Mouse (Mus musculus) lung, embryonic 15.5 days (tissue): ENCODE measurements around the gene Plcb4. TPM values are rescaled to one million over a fixed set of nuclear protein-coding genes. Genes with fewer than 3 reads are reported as not detected.

Experiments used
- ATAC-seq: fragments of 200-750 bp; cut with Nextera tagmentation; 2 replicates; pipeline ENCODE4 v1.8.0; 2017; ENCODE audit warnings: moderate number of reproducible peaks, borderline replicate concordance; ENCODE audit not compliant: low FRiP score, low TSS enrichment; ENCODE audit errors: extremely low read depth
- H3K27ac ChIP-seq: fragments of 300-500 bp; sonication (generic); 2 replicates; pipeline ENCODE4 v1.5.1; 2015; ENCODE audit warnings: moderate library complexity, mild to moderate bottlenecking, inconsistent platforms
- H3K27me3 ChIP-seq: fragments of 300-500 bp; sonication (generic); 2 replicates; pipeline ENCODE4 v1.6.1; 2015; ENCODE audit warnings: inconsistent platforms
- H3K36me3 ChIP-seq: fragments of 300-500 bp; sonication (generic); 2 replicates; pipeline ENCODE4 v1.6.1; 2015; ENCODE audit warnings: inconsistent platforms
- H3K4me1 ChIP-seq: fragments of 300-500 bp; sonication (generic); 2 replicates; pipeline ENCODE4 v1.6.1; 2015; ENCODE audit warnings: inconsistent platforms
- H3K4me2 ChIP-seq: fragments of 300-500 bp; sonication (generic); 2 replicates; pipeline ENCODE4 v1.6.1; 2015; ENCODE audit warnings: inconsistent platforms, mild to moderate bottlenecking, moderate library complexity
- H3K4me3 ChIP-seq: fragments of 300-500 bp; sonication (generic); 2 replicates; pipeline ENCODE4 v1.5.1; 2015; ENCODE audit warnings: mild to moderate bottlenecking, inconsistent platforms
- H3K9ac ChIP-seq: fragments of 300-500 bp; sonication (generic); 2 replicates; pipeline ENCODE4 v1.6.1; 2015; ENCODE audit warnings: inconsistent platforms
- H3K9me3 ChIP-seq: fragments of 300-500 bp; sonication (generic); 2 replicates; pipeline ENCODE4 v1.6.1; 2016; ENCODE audit warnings: inconsistent platforms
- WGBS: fragments of 180-500 bp; shearing (Covaris S2); methylation state at CpG from one replicate; pipeline ENCODE4 v1.1.7; 2015; 5-methylcytosine and 5-hydroxymethylcytosine counted together
- polyA plus RNA-seq: library from polyadenylated mRNA; unstranded; fragments of >200 nt; fragmentation: Nextera tagmentation; extraction: Ambion mirVana; gene quantifications from 2 replicates; pipeline ENCODE4 v1.2.1, GENCODE M21; 2015

Plcb4 gene
- polyA plus RNA-seq, 1 experiment from 2014 or later, result 20.4 TPM

- WGBS, result 88% methylated on average over 9 of the region's 9 CpGs
- no peak for ATAC-seq
- H3K9me3 ChIP-seq, result no peaks in the 10 kb centered on the region
- peaks cover 4% of the 10 kb centered on the region; the same call in 1 of the 2 replicates for H3K4me1 ChIP-seq
- no peaks in the 10 kb centered on the region for H3K27me3 ChIP-seq
- no peak overlapping the region for H3K27ac ChIP-seq
- H3K9ac ChIP-seq, result no peak overlapping the region
- H3K36me3 ChIP-seq, result no peaks in the 10 kb centered on the region
- no peak overlapping the region for H3K4me3 ChIP-seq
- no peak overlapping the region for H3K4me2 ChIP-seq
These were observed 144.2 kb downstream of the Plcb4 start for GRCm38 (mm10) chr2:135802878-135803450.

- H3K9me3 ChIP-seq, result no peaks in the 10 kb centered on the region
- ATAC-seq, result no peak
- H3K36me3 ChIP-seq, result no peaks in the 10 kb centered on the region
- whole genome bisulfite sequencing, result 76% methylated on average over 15 of the region's 15 CpGs
- H3K27ac ChIP-seq, result no peak overlapping the region
- no peak overlapping the region for H3K4me3 ChIP-seq
- H3K9ac ChIP-seq, result no peak overlapping the region
- H3K4me2 ChIP-seq, result no peak overlapping the region
- H3K4me1 ChIP-seq, result no peaks in the 10 kb centered on the region
- no peaks in the 10 kb centered on the region for H3K27me3 ChIP-seq
These were observed 147.2 kb downstream of the Plcb4 start for GRCm38 (mm10) chr2:135805748-135806685.

- H3K9ac ChIP-seq, result no peak overlapping the region
- H3K9me3 ChIP-seq, result no peaks in the 10 kb centered on the region
- no peaks in the 10 kb centered on the region for H3K4me1 ChIP-seq
- H3K27ac ChIP-seq, result no peak overlapping the region
- ATAC-seq, result no peak
- H3K27me3 ChIP-seq, result no peaks in the 10 kb centered on the region
- H3K4me2 ChIP-seq, result no peak overlapping the region
- no peaks in the 10 kb centered on the region for H3K36me3 ChIP-seq
- 62% methylated on average over 4 of the region's 4 CpGs for WGBS
- no peak overlapping the region for H3K4me3 ChIP-seq
These were observed 149.5 kb downstream of the Plcb4 start for GRCm38 (mm10) chr2:135808342-135808741.

GRCm38 (mm10) chr2:135810841-135811240 lies 152.0 kb downstream of the Plcb4 start:
- H3K9ac ChIP-seq, result no peak overlapping the region
- no peak; the same call in 1 of the 2 replicates for ATAC-seq
- 54% methylated on average over 6 of the region's 6 CpGs for WGBS
- no peaks in the 10 kb centered on the region for H3K4me1 ChIP-seq
- H3K36me3 ChIP-seq, result no peaks in the 10 kb centered on the region
- no peak overlapping the region for H3K4me3 ChIP-seq
- no peaks in the 10 kb centered on the region for H3K9me3 ChIP-seq
- no peak overlapping the region for H3K4me2 ChIP-seq
- H3K27ac ChIP-seq, result no peak overlapping the region
- H3K27me3 ChIP-seq, result no peaks in the 10 kb centered on the region

- no peak overlapping the region for H3K4me2 ChIP-seq
- H3K27me3 ChIP-seq, result no peaks in the 10 kb centered on the region
- no peak for ATAC-seq
- H3K36me3 ChIP-seq, result no peaks in the 10 kb centered on the region
- WGBS, result 48% methylated on average over 5 of the region's 5 CpGs
- no peak overlapping the region for H3K4me3 ChIP-seq
- no peak overlapping the region for H3K9ac ChIP-seq
- H3K9me3 ChIP-seq, result no peaks in the 10 kb centered on the region
- H3K4me1 ChIP-seq, result no peaks in the 10 kb centered on the region
- H3K27ac ChIP-seq, result no peak overlapping the region
These were observed 152.8 kb downstream of the Plcb4 start for GRCm38 (mm10) chr2:135811453-135812101.

GRCm38 (mm10) chr2:135812701-135813246 lies 154.0 kb downstream of the Plcb4 start:
- Histone ChIP-seq H3K27ac (no peak overlapping the region), H3K4me2 (no peak overlapping the region), H3K4me3 (no peak overlapping the region), H3K9me3 (no peaks in the 10 kb centered on the region), H3K36me3 (no peaks in the 10 kb centered on the region), H3K4me1 (no peaks in the 10 kb centered on the region), H3K9ac (no peak overlapping the region), H3K27me3 (no peaks in the 10 kb centered on the region)
- no peak for ATAC-seq
- WGBS, result 86% methylated on average over 8 of the region's 8 CpGs

- Histone ChIP-seq H3K9ac (no peak overlapping the region), H3K27me3 (no peaks in the 10 kb centered on the region), H3K9me3 (no peaks in the 10 kb centered on the region), H3K4me2 (no peak overlapping the region), H3K36me3 (no peaks in the 10 kb centered on the region), H3K27ac (no peak overlapping the region), H3K4me3 (no peak overlapping the region), H3K4me1 (no peaks in the 10 kb centered on the region)
- 58% methylated on average over 2 of the region's 2 CpGs for WGBS
- no peak for ATAC-seq
These were observed 161.9 kb downstream of the Plcb4 start for GRCm38 (mm10) chr2:135820691-135821090.

- H3K27ac ChIP-seq, result no peak overlapping the region
- peaks cover 3% of the 10 kb centered on the region; the same call in 1 of the 2 replicates for H3K4me1 ChIP-seq
- WGBS, result 79% methylated on average over 1 of the region's 1 CpGs
- no peaks in the 10 kb centered on the region for H3K9me3 ChIP-seq
- no peaks in the 10 kb centered on the region for H3K27me3 ChIP-seq
- no peak overlapping the region for H3K9ac ChIP-seq
- H3K36me3 ChIP-seq, result no peaks in the 10 kb centered on the region
- H3K4me2 ChIP-seq, result no peak overlapping the region
- no peak overlapping the region for H3K4me3 ChIP-seq
- ATAC-seq, result no peak
These were observed 164.9 kb downstream of the Plcb4 start for GRCm38 (mm10) chr2:135823690-135824089.

- Histone ChIP-seq H3K27ac (no peak overlapping the region), H3K27me3 (no peaks in the 10 kb centered on the region), H3K4me3 (no peak overlapping the region), H3K9ac (no peak overlapping the region), H3K4me2 (no peak overlapping the region), H3K4me1 (peaks cover 3% of the 10 kb centered on the region; the same call in 1 of the 2 replicates), H3K9me3 (no peaks in the 10 kb centered on the region), H3K36me3 (no peaks in the 10 kb centered on the region)
- ATAC-seq, result no peak
- 86% methylated on average over 1 of the region's 1 CpGs for WGBS
These were observed 165.9 kb downstream of the Plcb4 start for GRCm38 (mm10) chr2:135824757-135825156.

GRCm38 (mm10) chr2:135825645-135826044 lies 166.8 kb downstream of the Plcb4 start:
- no peak overlapping the region for H3K27ac ChIP-seq
- H3K4me1 ChIP-seq, result peaks cover 3% of the 10 kb centered on the region; the same call in 1 of the 2 replicates
- H3K36me3 ChIP-seq, result no peaks in the 10 kb centered on the region
- no peak for ATAC-seq
- H3K27me3 ChIP-seq, result no peaks in the 10 kb centered on the region
- no peak overlapping the region for H3K4me2 ChIP-seq
- H3K4me3 ChIP-seq, result no peak overlapping the region
- no peaks in the 10 kb centered on the region for H3K9me3 ChIP-seq
- H3K9ac ChIP-seq, result no peak overlapping the region
- WGBS, result 74% methylated on average over 2 of the region's 2 CpGs

GRCm38 (mm10) chr2:135826616-135827360 lies 168.0 kb downstream of the Plcb4 start:
- H3K4me3 ChIP-seq, result no peak overlapping the region
- no peak overlapping the region for H3K27ac ChIP-seq
- WGBS, result 84% methylated on average over 3 of the region's 3 CpGs
- H3K9ac ChIP-seq, result no peak overlapping the region
- H3K4me2 ChIP-seq, result no peak overlapping the region
- H3K4me1 ChIP-seq, result peaks cover 3% of the 10 kb centered on the region; the same call in 1 of the 2 replicates
- ATAC-seq, result no peak
- no peaks in the 10 kb centered on the region for H3K9me3 ChIP-seq
- H3K36me3 ChIP-seq, result no peaks in the 10 kb centered on the region
- H3K27me3 ChIP-seq, result no peaks in the 10 kb centered on the region
